Mouse (Mus musculus): ENCODE data around the gene Hoxa1.

DNA sequence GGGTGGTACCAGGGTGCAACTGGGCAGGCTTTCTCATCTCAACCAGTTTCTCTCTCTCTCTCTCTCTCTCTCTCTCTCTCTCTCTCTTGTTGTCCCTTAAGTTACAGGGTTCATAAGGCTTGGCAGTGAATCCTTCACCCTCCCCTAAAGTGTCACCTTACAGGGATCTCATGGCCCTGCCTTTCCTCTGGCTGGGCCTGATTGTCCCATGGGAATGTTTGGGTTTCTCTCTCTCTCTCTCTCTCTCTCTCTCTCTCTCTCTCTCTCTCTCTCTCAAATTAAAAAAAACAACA is 49.5 kb upstream of the Hoxa1 start:
- TF ChIP-seq GATA1 (IDR thresholded peaks at IDR 0.05; ENCODE audit: borderline replicate concordance, low read length) (no peak), FLI1 (IDR thresholded peaks at IDR 0.05; ENCODE audit: low read length) (no peak)
